Mouse (Mus musculus) lung, embryonic 14.5 days (tissue): Measurements from ENCODE around the gene Fam204a. TPM values are rescaled to one million over a fixed set of nuclear protein-coding genes. Genes with fewer than 3 reads are reported as not detected.
A peak's percentile ranks its signal among the peaks of the same experiment; 100 is the strongest.

Experiments
- ATAC-seq: fragments of 200-750 bp; cut with Nextera tagmentation; 2 replicates; pipeline ENCODE4 v1.8.0; 2017; ENCODE audit warnings: mild to moderate bottlenecking, moderate TSS enrichment, moderate library complexity; ENCODE audit not compliant: insufficient read depth
- DNase-seq: peaks from one replicate; pipeline ENCODE4 v3.0.0-alpha.2; 2015
- H3K27ac ChIP-seq: fragments of 300-500 bp; sonication (generic); 2 replicates; pipeline ENCODE4 v1.5.1; 2014; ENCODE audit warnings: low read depth, mild to moderate bottlenecking, moderate library complexity
- H3K27me3 ChIP-seq: fragments of 300-500 bp; sonication (generic); 2 replicates; pipeline ENCODE4 v1.6.1; 2014; ENCODE audit warnings: low read length, control low read depth; ENCODE audit not compliant: insufficient read depth
- H3K36me3 ChIP-seq: fragments of 300-500 bp; sonication (generic); 2 replicates; pipeline ENCODE4 v1.6.1; 2014; ENCODE audit warnings: control low read depth; ENCODE audit not compliant: insufficient read depth
- H3K4me1 ChIP-seq: fragments of 300-500 bp; sonication (generic); 2 replicates; pipeline ENCODE4 v1.6.1; 2014; ENCODE audit warnings: antibody characterized with exemption, control low read depth; ENCODE audit not compliant: insufficient read depth
- H3K4me2 ChIP-seq: fragments of 300-500 bp; sonication (generic); 2 replicates; pipeline ENCODE4 v1.6.1; 2014; ENCODE audit warnings: mild to moderate bottlenecking
- H3K4me3 ChIP-seq: fragments of 300-500 bp; sonication (generic); 2 replicates; pipeline ENCODE4 v1.5.1; 2014; ENCODE audit warnings: low read depth, low read length
- H3K9ac ChIP-seq: fragments of 300-500 bp; sonication (generic); 2 replicates; pipeline ENCODE4 v1.6.1; 2014
- H3K9me3 ChIP-seq: fragments of 300-500 bp; sonication (generic); 2 replicates; pipeline ENCODE4 v1.6.1; 2016; ENCODE audit warnings: low read depth, low read length, control low read depth
- CTCF ChIP-seq: IDR thresholded peaks from 2 replicates; pipeline ENCODE4 v1.5.1; 2016; ENCODE audit warnings: antibody characterized with exemption, low read depth
- WGBS: fragments of 180-500 bp; shearing (Covaris S2); extraction: QIAGEN DNeasy Blood & Tissue Kit; methylation state at CpG from one replicate; pipeline ENCODE4 v1.1.7; 2014; 5-methylcytosine and 5-hydroxymethylcytosine counted together
- polyA plus RNA-seq: library from polyadenylated mRNA; unstranded; fragments of >200 nt; fragmentation: Nextera tagmentation; extraction: Ambion mirVana; gene quantifications from 2 replicates; pipeline ENCODE4 v1.2.1, GENCODE M21; 2014

Fam204a gene
- polyA plus RNA-seq, result 48.6 and 58.3 TPM in 2 replicates

DNA sequence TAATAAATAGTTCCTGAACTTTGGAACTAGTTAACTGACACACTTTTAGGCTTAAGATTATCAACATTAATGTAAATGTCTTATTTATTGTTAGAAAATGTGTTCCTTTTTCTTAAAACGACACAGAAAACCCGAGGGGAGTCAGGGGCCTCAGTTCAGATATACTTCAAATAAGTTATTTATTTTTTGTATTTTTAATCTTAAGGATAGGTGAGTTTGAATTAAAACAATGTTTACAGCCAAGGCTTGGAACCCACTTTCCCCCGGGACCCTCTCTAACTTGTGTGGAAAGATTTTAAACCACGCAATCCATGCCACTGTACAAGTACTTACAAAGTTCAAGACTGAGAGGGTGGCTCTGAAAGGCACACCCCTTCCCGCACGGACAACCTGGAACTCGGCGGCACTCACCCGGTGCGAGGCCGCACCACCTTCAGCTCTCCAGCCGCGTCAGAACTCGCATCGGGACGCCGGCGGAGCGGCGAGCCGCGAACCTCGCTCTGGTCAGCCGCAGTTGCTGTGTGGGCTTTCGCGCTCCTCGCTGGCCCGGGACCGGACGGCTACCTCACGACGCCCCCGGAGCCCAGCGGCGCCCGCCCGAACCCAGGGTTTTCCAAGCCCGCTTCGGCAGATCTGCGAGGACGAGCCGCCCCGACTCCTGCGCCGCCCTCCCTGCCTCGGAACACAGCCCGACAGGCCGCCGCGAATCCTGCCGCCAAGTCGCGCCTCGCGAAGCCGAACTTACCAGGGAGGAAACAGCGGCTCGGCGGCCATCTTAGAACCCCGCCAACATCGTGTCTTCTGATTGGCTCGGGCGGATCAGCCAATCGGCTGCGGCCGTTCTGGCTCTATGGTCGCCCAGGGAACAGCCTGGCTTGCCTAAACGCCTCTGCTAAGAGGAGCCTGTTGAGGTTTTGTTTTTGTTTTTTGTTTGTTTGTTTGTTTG is at the start of gene Fam204a:
Fam204a (minus strand) TSS at position 803 of the 946 bp plus-strand sequence.
- H3K4me1 ChIP-seq, result peaks cover 4% of the 10 kb centered on the region; the same call in 1 of the 2 replicates
- no peak for TF ChIP-seq CTCF
- H3K9me3 ChIP-seq, result no peaks in the 10 kb centered on the region
- ATAC-seq, result peak; percentile 100
- H3K27me3 ChIP-seq, result no peaks in the 10 kb centered on the region
- peak within 1 kb of the TSS; percentile 82 for H3K9ac ChIP-seq
- peak within 1 kb of the TSS; percentile 70 for H3K4me3 ChIP-seq
- peak within 1 kb of the TSS; percentile 63 for H3K4me2 ChIP-seq
- under 1% methylated on average over 68 of the region's 68 CpGs for WGBS
- peak within 1 kb of the TSS; percentile 96 for H3K27ac ChIP-seq
- peak; percentile 98 for DNase-seq
- H3K36me3 ChIP-seq, result no peaks in the 10 kb centered on the region

- 67% methylated on average over 1 of the region's 1 CpGs for WGBS
Measured at GRCm38 (mm10) chr19:60265789-60266188, 39.3 kb upstream of the Fam204a start.

GRCm38 (mm10) chr19:60260689-60261088 is 34.2 kb upstream of the Fam204a start:
- Histone ChIP-seq H3K9ac (no peak overlapping the region), H3K27ac (no peak overlapping the region), H3K4me1 (no peaks in the 10 kb centered on the region), H3K4me3 (no peak overlapping the region), H3K9me3 (no peaks in the 10 kb centered on the region), H3K36me3 (no peaks in the 10 kb centered on the region), H3K27me3 (no peaks in the 10 kb centered on the region), H3K4me2 (no peak overlapping the region)
- no peak for TF ChIP-seq CTCF
- DNase-seq (no peak), ATAC-seq (no peak)
- WGBS, result 68% methylated on average over 5 of the region's 5 CpGs

More at GRCm38 (mm10) chr19:60265789-60266188, 39.3 kb upstream of the Fam204a start:
- no peaks in the 10 kb centered on the region for H3K36me3 ChIP-seq
- no peaks in the 10 kb centered on the region for H3K4me1 ChIP-seq
- no peak overlapping the region for H3K27ac ChIP-seq
- no peak for TF ChIP-seq CTCF
- H3K27me3 ChIP-seq, result no peaks in the 10 kb centered on the region
- H3K4me3 ChIP-seq, result no peak overlapping the region
- no peaks in the 10 kb centered on the region for H3K9me3 ChIP-seq
- DNase-seq (no peak), ATAC-seq (no peak)
- H3K4me2 ChIP-seq, result no peak overlapping the region
- H3K9ac ChIP-seq, result no peak overlapping the region

- 0 out of 2 replicates have a peak, but pooled peaks have one; percentile 15 for TF ChIP-seq CTCF
Measured at GRCm38 (mm10) chr19:60252021-60252420, 25.5 kb upstream of the Fam204a start.

GRCm38 (mm10) chr19:60251197-60251596 is 24.7 kb upstream of the Fam204a start:
- DNase-seq (peak; percentile 61), ATAC-seq (peak; percentile 65; the same call in 1 of the 2 replicates)
- Histone ChIP-seq H3K27ac (no peak overlapping the region), H3K9ac (no peak overlapping the region), H3K27me3 (no peaks in the 10 kb centered on the region), H3K4me1 (no peaks in the 10 kb centered on the region), H3K36me3 (no peaks in the 10 kb centered on the region), H3K4me3 (no peak overlapping the region), H3K4me2 (peak overlapping the region; percentile 2; the same call in 1 of the 2 replicates), H3K9me3 (no peaks in the 10 kb centered on the region)
- no peak for TF ChIP-seq CTCF
- WGBS, result 41% methylated on average over 9 of the region's 9 CpGs

More at GRCm38 (mm10) chr19:60252021-60252420, 25.5 kb upstream of the Fam204a start:
- Histone ChIP-seq H3K4me2 (no peak overlapping the region), H3K4me3 (no peak overlapping the region), H3K36me3 (no peaks in the 10 kb centered on the region), H3K27me3 (no peaks in the 10 kb centered on the region), H3K4me1 (no peaks in the 10 kb centered on the region), H3K9me3 (no peaks in the 10 kb centered on the region), H3K27ac (no peak overlapping the region), H3K9ac (no peak overlapping the region)
- DNase-seq (peak; percentile 7), ATAC-seq (no peak)
- 30% methylated on average over 2 of the region's 2 CpGs for WGBS

DNA sequence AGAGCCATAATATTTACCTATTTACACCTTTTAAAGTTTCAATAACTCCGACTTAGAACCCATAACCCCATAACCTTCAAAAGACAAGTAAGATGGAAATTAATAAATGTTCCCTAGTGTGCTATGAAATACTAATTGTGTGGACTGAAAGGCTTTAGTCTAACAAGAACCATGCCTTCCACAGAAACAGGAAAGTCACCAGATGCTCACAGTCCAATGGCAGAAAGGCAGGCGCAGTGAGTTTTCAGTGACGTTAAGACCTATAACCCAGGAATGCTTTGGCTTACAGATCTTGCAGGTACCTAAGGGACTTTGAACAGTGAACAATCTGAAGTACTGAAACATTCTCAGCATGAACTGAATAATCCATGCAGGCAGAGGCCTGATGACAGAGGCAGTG is 18.7 kb upstream of the Fam204a start:
- Histone ChIP-seq H3K4me3 (no peak overlapping the region), H3K36me3 (no peaks in the 10 kb centered on the region), H3K27me3 (no peaks in the 10 kb centered on the region), H3K4me1 (no peaks in the 10 kb centered on the region), H3K9me3 (no peaks in the 10 kb centered on the region), H3K4me2 (no peak overlapping the region), H3K27ac (no peak overlapping the region), H3K9ac (no peak overlapping the region)
- DNase-seq (no peak), ATAC-seq (no peak)
- TF ChIP-seq CTCF, result no peak
- 59% methylated on average over 3 of the region's 3 CpGs for WGBS

- ATAC-seq, result no peak
- no peak overlapping the region for H3K4me2 ChIP-seq
- no peak overlapping the region for H3K9ac ChIP-seq
- no peak overlapping the region for H3K27ac ChIP-seq
- H3K4me1 ChIP-seq, result no peaks in the 10 kb centered on the region
- DNase-seq, result no peak
- no peaks in the 10 kb centered on the region for H3K27me3 ChIP-seq
- H3K9me3 ChIP-seq, result no peaks in the 10 kb centered on the region
- no peaks in the 10 kb centered on the region for H3K36me3 ChIP-seq
- WGBS, result 84% methylated on average over 7 of the region's 7 CpGs
- no peak for TF ChIP-seq CTCF
- H3K4me3 ChIP-seq, result no peak overlapping the region
Measured at GRCm38 (mm10) chr19:60242620-60243019, 16.1 kb upstream of the Fam204a start.
